Mouse (Mus musculus) hindbrain, embryonic 11.5 days (tissue): ENCODE measurements around the gene Ms4a15. TPM values are rescaled to one million over a fixed set of nuclear protein-coding genes. Genes with fewer than 3 reads are reported as not detected.

Source experiments
- ATAC-seq: fragments of 200-750 bp; cut with Nextera tagmentation; 2 replicates; pipeline ENCODE4 v1.8.0; 2017; ENCODE audit warnings: mild to moderate bottlenecking, moderate TSS enrichment, moderate library complexity; ENCODE audit not compliant: low FRiP score
- DNase-seq: peaks from one replicate; pipeline ENCODE4 v3.0.0-alpha.2; 2015; ENCODE audit warnings: low spot score
- H3K27ac ChIP-seq: fragments of 300-500 bp; sonication (generic); 2 replicates; pipeline ENCODE4 v1.5.1; 2014; ENCODE audit warnings: mild to moderate bottlenecking, low read depth, low read length
- H3K27me3 ChIP-seq: fragments of 300-500 bp; sonication (generic); 2 replicates; pipeline ENCODE4 v1.6.1; 2014; ENCODE audit warnings: mild to moderate bottlenecking, low read length, moderate library complexity, mixed read lengths; ENCODE audit not compliant: control insufficient read depth, insufficient read depth
- H3K36me3 ChIP-seq: fragments of 300-500 bp; sonication (generic); 2 replicates; pipeline ENCODE4 v1.6.1; 2014; ENCODE audit warnings: mild to moderate bottlenecking, low read length, moderate library complexity, mixed read lengths; ENCODE audit not compliant: control insufficient read depth, insufficient read depth
- H3K4me1 ChIP-seq: fragments of 300-500 bp; sonication (generic); replicated peaks from 2 replicates; pipeline ENCODE4 v1.6.1; 2014; ENCODE audit warnings: low read length, mixed read lengths; ENCODE audit not compliant: control insufficient read depth, insufficient read depth
- H3K4me2 ChIP-seq: fragments of 300-500 bp; sonication (generic); replicated peaks from 2 replicates; pipeline ENCODE4 v1.6.1; 2014; ENCODE audit warnings: mild to moderate bottlenecking, low read depth, low read length
- H3K4me3 ChIP-seq: fragments of 300-500 bp; sonication (generic); 2 replicates; pipeline ENCODE4 v1.5.1; 2014; ENCODE audit warnings: low read depth, low read length
- H3K9ac ChIP-seq: fragments of 300-500 bp; sonication (generic); 2 replicates; pipeline ENCODE4 v1.6.1; 2014; ENCODE audit warnings: low read depth, low read length
- H3K9me3 ChIP-seq: fragments of 300-500 bp; sonication (generic); 2 replicates; pipeline ENCODE4 v1.6.1; 2016; ENCODE audit warnings: low read length; ENCODE audit not compliant: control insufficient read depth
- WGBS: fragments of 180-500 bp; shearing (Covaris S2); extraction: QIAGEN DNeasy Blood & Tissue Kit; methylation state at CpG from one replicate; pipeline ENCODE4 v1.1.7; 2014; 5-methylcytosine and 5-hydroxymethylcytosine counted together
- polyA plus RNA-seq: library from polyadenylated mRNA; unstranded; fragments of >200 nt; fragmentation: Nextera tagmentation; extraction: Ambion mirVana; gene quantifications from 2 replicates; pipeline ENCODE4 v1.2.1, GENCODE M21; 2014

The Ms4a15 gene
- not detected in 2 replicates for polyA plus RNA-seq

DNA sequence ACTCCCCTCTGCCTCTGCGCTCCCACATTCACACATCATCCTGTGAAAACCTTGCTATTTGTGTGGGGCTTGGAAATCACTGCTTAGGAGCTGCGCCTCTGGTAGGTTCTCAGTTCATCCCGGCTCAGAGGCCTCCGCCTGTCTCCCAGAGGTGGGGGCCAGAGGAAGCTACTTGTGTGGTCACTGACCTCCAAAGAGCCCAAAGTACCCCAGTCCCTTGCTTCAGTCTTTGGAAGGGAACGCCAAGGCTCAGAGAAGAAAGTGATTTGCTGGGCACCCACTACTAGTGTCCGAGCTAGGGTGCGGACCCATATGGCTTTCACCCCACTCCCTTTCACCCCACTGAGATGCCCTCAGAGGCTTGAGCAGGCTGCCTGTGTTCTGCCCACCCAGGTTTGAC, at the start of gene Ms4a15:
Gene Ms4a15, minus strand, starts transcription at position 101 of the 400 bp plus-strand sequence.
- Histone ChIP-seq H3K4me3 (no peak within 1 kb of the TSS), H3K9ac (no peak within 1 kb of the TSS), H3K27me3 (no peaks in the 10 kb centered on the region), H3K36me3 (no peaks in the 10 kb centered on the region), H3K4me1 (no peaks in the 10 kb centered on the region), H3K27ac (no peak within 1 kb of the TSS), H3K9me3 (no peaks in the 10 kb centered on the region), H3K4me2 (no peak within 1 kb of the TSS)
- DNase-seq (no peak), ATAC-seq (no peak)
- WGBS = 85% methylated on average over 7 of the region's 7 CpGs

GRCm38 (mm10) chr19:11037570-11037969, 44.5 kb upstream of the Ms4a15 start:
- no peaks in the 10 kb centered on the region for H3K27me3 ChIP-seq
- no peak for ATAC-seq
- no peaks in the 10 kb centered on the region for H3K9me3 ChIP-seq
- H3K9ac ChIP-seq = no peak overlapping the region
- H3K4me1 ChIP-seq = no peaks in the 10 kb centered on the region
- H3K36me3 ChIP-seq = no peaks in the 10 kb centered on the region
- DNase-seq = no peak
- no peak overlapping the region for H3K4me2 ChIP-seq
- H3K4me3 ChIP-seq = no peak overlapping the region
- no peak overlapping the region for H3K27ac ChIP-seq

- Histone ChIP-seq H3K4me2 (no peak overlapping the region), H3K27ac (no peak overlapping the region), H3K9ac (no peak overlapping the region), H3K36me3 (no peaks in the 10 kb centered on the region), H3K4me3 (no peak overlapping the region), H3K27me3 (no peaks in the 10 kb centered on the region), H3K4me1 (no peaks in the 10 kb centered on the region), H3K9me3 (no peaks in the 10 kb centered on the region)
- ATAC-seq (no peak), DNase-seq (no peak)
These were observed 29.3 kb upstream of the Ms4a15 start for GRCm38 (mm10) chr19:11022382-11022781.

DNA sequence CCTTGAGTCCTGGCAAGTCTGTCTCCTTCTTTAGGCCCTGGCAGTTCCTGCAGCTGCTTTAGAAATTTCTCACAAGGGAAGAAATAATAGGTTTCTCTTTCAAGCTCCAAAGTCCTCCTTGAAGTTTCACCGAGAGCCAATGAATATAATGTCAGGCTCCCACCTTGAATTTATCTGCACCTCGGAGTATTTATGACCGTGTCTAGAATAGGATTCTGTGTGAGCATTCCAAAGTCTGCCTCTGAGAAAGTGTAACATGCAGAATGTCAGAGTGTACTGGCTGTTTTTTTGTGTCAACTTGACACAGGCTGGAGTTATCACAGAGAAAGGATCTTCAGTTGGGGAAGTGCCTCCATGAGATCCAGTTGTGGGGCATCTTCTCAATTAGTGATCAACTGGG, 24.8 kb upstream of the Ms4a15 start, which contains the start of gene Ms4a18:
Gene Ms4a18, minus strand, starts transcription at position 141 of the 400 bp plus-strand sequence.
- no peak within 1 kb of the TSS for H3K9ac ChIP-seq
- DNase-seq = no peak
- H3K27me3 ChIP-seq = no peaks in the 10 kb centered on the region
- H3K4me2 ChIP-seq = no peak within 1 kb of the TSS
- H3K9me3 ChIP-seq = no peaks in the 10 kb centered on the region
- 90% methylated on average over 3 of the region's 3 CpGs for WGBS
- H3K4me3 ChIP-seq = no peak within 1 kb of the TSS
- no peaks in the 10 kb centered on the region for H3K36me3 ChIP-seq
- no peak within 1 kb of the TSS for H3K27ac ChIP-seq
- H3K4me1 ChIP-seq = no peaks in the 10 kb centered on the region
- no peak for ATAC-seq

DNA sequence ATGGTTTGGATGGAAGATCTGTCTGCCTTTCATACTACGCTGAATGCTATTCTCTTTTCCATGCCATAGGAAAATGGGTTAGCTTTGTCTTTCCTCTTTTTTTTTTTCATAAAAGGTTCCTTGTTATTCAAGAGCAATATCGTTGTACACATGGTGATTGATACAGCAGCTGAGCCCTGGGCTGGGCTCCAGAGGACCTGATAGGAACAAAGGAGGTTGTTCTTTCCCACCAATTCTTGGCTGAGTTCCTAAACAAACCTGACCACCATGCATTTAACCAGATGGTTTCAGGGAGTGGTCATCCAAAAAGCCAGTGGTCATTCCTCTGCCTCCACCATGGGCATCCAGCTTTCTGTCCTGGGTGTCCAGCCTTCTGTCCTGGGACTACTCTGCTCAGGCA, 24.2 kb upstream of the Ms4a15 start:
- ATAC-seq (no peak), DNase-seq (no peak)
- H3K36me3 ChIP-seq = no peaks in the 10 kb centered on the region
- H3K9me3 ChIP-seq = no peaks in the 10 kb centered on the region
- no peaks in the 10 kb centered on the region for H3K27me3 ChIP-seq
- no peak overlapping the region for H3K9ac ChIP-seq
- 91% methylated on average over 2 of the region's 2 CpGs for WGBS
- H3K4me3 ChIP-seq = no peak overlapping the region
- H3K4me1 ChIP-seq = no peaks in the 10 kb centered on the region
- no peak overlapping the region for H3K27ac ChIP-seq
- no peak overlapping the region for H3K4me2 ChIP-seq

DNA sequence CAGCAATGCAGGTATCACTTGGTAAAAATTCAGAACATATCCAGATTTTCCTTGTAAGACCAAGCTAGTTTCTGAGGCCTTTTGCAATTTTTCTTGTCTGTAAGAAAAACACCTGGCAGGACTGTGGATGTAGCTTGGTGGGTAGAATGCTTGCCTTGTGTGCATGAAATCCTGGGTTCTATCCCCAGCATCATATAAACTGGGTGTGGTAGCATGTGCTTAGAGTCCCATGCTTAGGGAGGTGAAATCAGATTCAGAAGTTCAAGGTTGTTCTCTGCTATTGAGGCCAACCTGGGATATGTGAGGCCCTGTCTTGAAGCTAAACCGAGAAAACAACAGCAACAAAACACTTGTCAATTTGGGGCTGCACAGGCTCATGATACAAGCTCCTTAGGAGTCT, 22.9 kb upstream of the Ms4a15 start:
- DNase-seq (no peak), ATAC-seq (no peak)
- H3K4me3 ChIP-seq = no peak overlapping the region
- H3K4me1 ChIP-seq = no peaks in the 10 kb centered on the region
- H3K36me3 ChIP-seq = no peaks in the 10 kb centered on the region
- no peak overlapping the region for H3K9ac ChIP-seq
- H3K27ac ChIP-seq = no peak overlapping the region
- no peaks in the 10 kb centered on the region for H3K27me3 ChIP-seq
- H3K4me2 ChIP-seq = no peak overlapping the region
- 93% methylated on average over 1 of the region's 1 CpGs for WGBS
- no peaks in the 10 kb centered on the region for H3K9me3 ChIP-seq

- ATAC-seq = no peak
- Histone ChIP-seq H3K27ac (no peak overlapping the region), H3K4me1 (no peaks in the 10 kb centered on the region), H3K9ac (no peak overlapping the region), H3K27me3 (no peaks in the 10 kb centered on the region), H3K4me2 (no peak overlapping the region), H3K4me3 (no peak overlapping the region), H3K36me3 (no peaks in the 10 kb centered on the region), H3K9me3 (no peaks in the 10 kb centered on the region)
- DNase-seq = no peak
These were observed 22.4 kb upstream of the Ms4a15 start for GRCm38 (mm10) chr19:11015468-11015867.

DNA sequence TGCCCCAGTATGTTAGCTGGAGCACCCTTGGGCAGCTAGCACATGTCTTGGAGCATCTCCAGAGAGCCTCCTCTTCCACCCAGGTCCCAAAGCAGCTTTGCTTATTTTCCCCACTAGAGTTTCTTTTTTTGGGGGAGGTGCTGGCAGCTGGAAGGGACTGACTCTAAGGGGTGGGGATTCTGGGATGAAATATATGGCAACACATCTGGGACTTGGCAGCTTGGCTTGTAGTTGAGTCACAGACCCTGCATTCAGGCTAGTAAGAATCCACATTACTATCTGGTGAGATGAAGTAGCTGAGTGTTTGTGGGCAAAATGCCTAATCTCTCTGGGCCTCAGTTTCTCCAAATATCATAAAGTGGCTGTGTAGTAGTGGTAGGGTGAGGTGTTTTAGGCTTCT, 1.1 kb downstream of the Ms4a15 start:
- no peaks in the 10 kb centered on the region for H3K27me3 ChIP-seq
- DNase-seq (no peak), ATAC-seq (no peak)
- H3K4me3 ChIP-seq = no peak overlapping the region
- no peaks in the 10 kb centered on the region for H3K9me3 ChIP-seq
- no peak overlapping the region for H3K4me2 ChIP-seq
- no peak overlapping the region for H3K9ac ChIP-seq
- no peak overlapping the region for H3K27ac ChIP-seq
- H3K36me3 ChIP-seq = no peaks in the 10 kb centered on the region
- H3K4me1 ChIP-seq = no peaks in the 10 kb centered on the region

- H3K4me2 ChIP-seq = no peak overlapping the region
- no peak overlapping the region for H3K4me3 ChIP-seq
- no peak overlapping the region for H3K27ac ChIP-seq
- no peak overlapping the region for H3K9ac ChIP-seq
- no peaks in the 10 kb centered on the region for H3K27me3 ChIP-seq
- H3K36me3 ChIP-seq = no peaks in the 10 kb centered on the region
- H3K9me3 ChIP-seq = no peaks in the 10 kb centered on the region
- ATAC-seq (no peak), DNase-seq (no peak)
- H3K4me1 ChIP-seq = no peaks in the 10 kb centered on the region
- WGBS = 63% methylated on average over 1 of the region's 1 CpGs
These were observed 2.3 kb downstream of the Ms4a15 start for GRCm38 (mm10) chr19:10990751-10991150.
